Mouse (Mus musculus): ENCODE data around the gene Skiv2l. TPM values are rescaled to one million over a fixed set of nuclear protein-coding genes. Genes with fewer than 3 reads are reported as not detected.
"Not testable (repeated sequence)": the region's sequence is repeated elsewhere in the genome, so short reads cannot be mapped to it uniquely, and the experiment has no call there.

Skiv2l gene
- polyA plus RNA-seq, 1 experiment from 2014 or later = 32.9 TPM

DNA sequence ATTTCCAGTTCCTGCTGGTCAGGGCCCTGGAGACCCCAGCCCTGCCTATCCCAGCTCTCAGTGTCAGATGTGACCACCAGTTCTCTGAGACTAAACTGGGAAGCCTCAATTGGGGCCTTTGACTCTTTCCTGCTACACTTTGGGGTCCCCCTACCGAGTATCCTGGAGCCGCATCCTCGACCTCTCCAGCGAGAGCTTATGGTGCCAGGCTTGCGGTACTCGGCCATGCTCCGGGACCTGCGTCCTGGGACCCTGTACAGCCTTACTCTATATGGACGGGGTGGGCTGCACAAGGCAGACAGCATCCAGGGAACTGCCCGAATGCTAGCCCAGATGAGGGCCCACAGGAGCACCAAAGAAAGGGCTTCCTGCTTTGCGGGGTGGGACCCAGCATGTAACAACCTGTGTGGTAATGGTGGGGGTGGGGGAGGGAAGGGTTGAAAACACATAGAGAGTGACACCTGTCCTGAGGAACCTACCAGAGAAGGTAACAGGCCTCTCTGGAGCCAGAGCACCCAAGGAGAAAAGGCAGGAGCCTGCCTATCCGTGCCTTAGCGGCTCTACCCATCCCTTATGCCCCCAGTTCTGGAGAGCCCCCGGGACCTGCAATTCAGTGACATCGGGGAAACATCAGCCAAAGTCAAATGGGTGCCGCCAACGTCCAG lies 51.0 kb downstream of the Skiv2l start:
- no peak overlapping the region for H3K27ac ChIP-seq (ENCODE audit: low read length)
- no peak overlapping the region for H3K4me2 ChIP-seq (ENCODE audit: low read depth, low read length)
- WGBS = 81% methylated on average over 15 of the region's 17 CpGs
- no peaks in the 10 kb centered on the region for H3K9me3 ChIP-seq (replicated peaks; ENCODE audit: control insufficient read depth, low read length)
- no peak for ATAC-seq (replicated peaks; ENCODE audit: extremely low read depth, insufficient read depth, low FRiP score)
- no peaks in the 10 kb centered on the region for H3K4me1 ChIP-seq (ENCODE audit: control insufficient read depth, insufficient read depth, low read length)
- no peak overlapping the region for H3K4me3 ChIP-seq (ENCODE audit: low read length)
- H3K27me3 ChIP-seq (ENCODE audit: control insufficient read depth, insufficient read depth, low read length) = no peaks in the 10 kb centered on the region
- no peaks in the 10 kb centered on the region for H3K36me3 ChIP-seq (ENCODE audit: control insufficient read depth, insufficient read depth)
- no peak overlapping the region for H3K9ac ChIP-seq (ENCODE audit: low read length)

GRCm38 (mm10) chr17:34798071-34798470 lies 51.9 kb downstream of the Skiv2l start:
- not testable (repeated sequence) for H3K4me1 ChIP-seq (ENCODE audit: control insufficient read depth, insufficient read depth, low read length); H3K4me2 ChIP-seq (ENCODE audit: low read depth, low read length); H3K36me3 ChIP-seq (ENCODE audit: control insufficient read depth, insufficient read depth); H3K9ac ChIP-seq (ENCODE audit: low read length); H3K4me3 ChIP-seq (ENCODE audit: low read length); H3K27ac ChIP-seq (ENCODE audit: low read length); ATAC-seq (replicated peaks; ENCODE audit: extremely low read depth, insufficient read depth, low FRiP score); H3K9me3 ChIP-seq (replicated peaks; ENCODE audit: control insufficient read depth, low read length); H3K27me3 ChIP-seq (ENCODE audit: control insufficient read depth, insufficient read depth, low read length)
- WGBS = 81% methylated on average over 6 of the region's 7 CpGs

- not testable (repeated sequence) for ATAC-seq (replicated peaks; ENCODE audit: extremely low read depth, insufficient read depth, low FRiP score); H3K4me2 ChIP-seq (ENCODE audit: low read depth, low read length)
Measured at GRCm38 (mm10) chr17:34797211-34797995, 52.6 kb downstream of the Skiv2l start.

DNA sequence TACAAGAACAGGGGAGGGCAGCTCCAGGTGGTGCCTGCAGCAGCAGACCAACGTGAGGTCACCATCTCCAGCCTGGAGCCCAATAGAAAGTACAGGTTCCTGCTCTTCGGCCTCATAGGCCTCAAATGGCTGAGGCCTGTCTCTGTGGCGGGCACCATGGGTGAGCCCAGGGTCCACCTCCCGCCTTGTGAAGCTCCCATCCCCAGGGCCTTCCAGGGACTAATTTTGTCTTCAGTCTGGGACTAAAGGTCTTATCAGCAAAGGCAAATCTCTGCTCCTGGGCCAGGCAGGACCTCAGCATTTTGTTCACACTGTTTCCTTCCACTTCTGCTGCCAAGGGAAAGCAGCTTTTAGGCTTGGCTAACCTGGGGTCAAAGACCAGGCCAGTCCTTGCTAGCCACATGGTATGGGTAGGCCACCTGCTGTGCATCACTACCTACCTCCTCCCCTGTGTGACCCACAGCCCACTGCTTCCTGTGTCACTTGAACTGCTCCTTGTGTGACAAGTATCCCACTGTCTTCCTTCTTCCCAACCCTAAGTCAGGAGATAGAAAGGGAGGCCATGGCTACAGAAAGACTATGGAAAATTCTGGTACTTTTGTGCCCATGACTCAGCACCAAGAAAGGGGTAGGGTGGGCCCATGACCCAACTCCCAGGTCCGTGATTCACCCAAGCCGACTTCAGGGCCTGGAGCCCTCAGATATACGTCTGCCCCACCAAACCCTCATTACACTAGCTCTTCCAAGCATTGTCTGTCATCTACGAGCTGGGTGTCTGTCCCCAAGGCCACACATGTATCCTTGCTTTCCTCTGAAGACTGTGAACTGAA lies 53.5 kb downstream of the Skiv2l start:
- no peak for ATAC-seq (replicated peaks; ENCODE audit: extremely low read depth, insufficient read depth, low FRiP score)
- Histone ChIP-seq H3K36me3 (ENCODE audit: control insufficient read depth, insufficient read depth) (no peaks in the 10 kb centered on the region), H3K4me3 (ENCODE audit: low read length) (no peak overlapping the region), H3K9ac (ENCODE audit: low read length) (no peak overlapping the region), H3K9me3 (replicated peaks; ENCODE audit: control insufficient read depth, low read length) (peaks cover 3% of the 10 kb centered on the region; the same call in 1 of the 2 replicates), H3K27ac (ENCODE audit: low read length) (no peak overlapping the region), H3K4me1 (ENCODE audit: control insufficient read depth, insufficient read depth, low read length) (no peaks in the 10 kb centered on the region), H3K27me3 (ENCODE audit: control insufficient read depth, insufficient read depth, low read length) (no peaks in the 10 kb centered on the region), H3K4me2 (ENCODE audit: low read depth, low read length) (no peak overlapping the region)
- WGBS = 77% methylated on average over 8 of the region's 8 CpGs

More at GRCm38 (mm10) chr17:34797211-34797995, 52.6 kb downstream of the Skiv2l start:
- H3K9me3 ChIP-seq (replicated peaks; ENCODE audit: control insufficient read depth, low read length); H3K27ac ChIP-seq (ENCODE audit: low read length); H3K9ac ChIP-seq (ENCODE audit: low read length); H3K4me3 ChIP-seq (ENCODE audit: low read length); H3K36me3 ChIP-seq (ENCODE audit: control insufficient read depth, insufficient read depth); H3K4me1 ChIP-seq (ENCODE audit: control insufficient read depth, insufficient read depth, low read length); H3K27me3 ChIP-seq (ENCODE audit: control insufficient read depth, insufficient read depth, low read length): not testable (repeated sequence)
- WGBS = 76% methylated on average over 10 of the region's 10 CpGs

DNA sequence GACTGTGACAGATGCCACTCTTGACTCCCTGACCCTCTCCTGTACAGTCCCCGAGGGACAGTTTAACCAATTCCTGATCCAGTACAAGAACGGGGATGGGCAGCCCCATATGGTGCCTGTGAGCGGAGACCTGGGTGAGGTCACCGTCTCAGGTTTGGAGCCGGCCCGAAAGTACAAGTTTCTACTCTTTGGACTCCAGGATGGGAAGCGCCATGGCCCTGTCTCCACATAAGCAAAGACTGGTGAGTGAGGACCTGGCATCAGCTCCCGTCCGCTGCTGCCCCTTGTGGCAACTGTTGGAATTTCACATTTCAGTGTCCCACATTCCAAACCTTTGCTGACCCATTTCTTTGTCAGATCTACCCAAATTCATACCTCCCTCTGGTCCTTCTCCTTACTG lies 54.4 kb downstream of the Skiv2l start:
- 53% methylated on average over 9 of the region's 9 CpGs for WGBS
- Histone ChIP-seq H3K9ac (ENCODE audit: low read length) (no peak overlapping the region), H3K27ac (ENCODE audit: low read length) (no peak overlapping the region), H3K36me3 (ENCODE audit: control insufficient read depth, insufficient read depth) (no peaks in the 10 kb centered on the region), H3K9me3 (replicated peaks; ENCODE audit: control insufficient read depth, low read length) (peaks cover 3% of the 10 kb centered on the region; the same call in 1 of the 2 replicates), H3K4me2 (ENCODE audit: low read depth, low read length) (no peak overlapping the region), H3K27me3 (ENCODE audit: control insufficient read depth, insufficient read depth, low read length) (no peaks in the 10 kb centered on the region), H3K4me3 (ENCODE audit: low read length) (no peak overlapping the region), H3K4me1 (ENCODE audit: control insufficient read depth, insufficient read depth, low read length) (no peaks in the 10 kb centered on the region)
- no peak for ATAC-seq (replicated peaks; ENCODE audit: extremely low read depth, insufficient read depth, low FRiP score)

DNA sequence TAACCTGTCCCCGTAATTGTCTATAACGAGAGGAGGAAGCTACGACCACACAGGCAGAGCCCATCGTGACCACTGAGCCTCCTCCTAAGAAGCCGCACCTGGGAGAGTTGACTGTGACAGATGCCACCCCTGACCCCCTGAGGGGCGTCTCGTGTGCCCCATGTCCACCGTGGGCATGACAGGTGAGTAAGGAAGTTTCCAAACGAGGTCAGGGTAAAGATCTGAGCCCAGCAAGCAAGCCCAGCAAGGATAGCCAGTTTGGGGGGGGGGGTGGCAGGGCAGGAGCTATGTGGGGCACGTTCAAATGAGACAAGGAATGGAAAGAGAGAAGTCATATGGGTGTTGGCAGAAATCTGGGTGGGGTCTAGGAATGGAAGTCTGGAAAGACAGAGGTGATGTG lies 55.0 kb downstream of the Skiv2l start:
- no peaks in the 10 kb centered on the region for H3K4me1 ChIP-seq (ENCODE audit: control insufficient read depth, insufficient read depth, low read length)
- H3K9ac ChIP-seq (ENCODE audit: low read length) = no peak overlapping the region
- WGBS = 77% methylated on average over 10 of the region's 10 CpGs

More for the DNA sequence above, 55.0 kb downstream of the Skiv2l start:
- Histone ChIP-seq H3K36me3 (ENCODE audit: control insufficient read depth, insufficient read depth) (no peaks in the 10 kb centered on the region), H3K4me2 (ENCODE audit: low read depth, low read length) (no peak overlapping the region), H3K27me3 (ENCODE audit: control insufficient read depth, insufficient read depth, low read length) (no peaks in the 10 kb centered on the region), H3K27ac (ENCODE audit: low read length) (no peak overlapping the region), H3K9me3 (replicated peaks; ENCODE audit: control insufficient read depth, low read length) (peaks cover 3% of the 10 kb centered on the region; the same call in 1 of the 2 replicates), H3K4me3 (ENCODE audit: low read length) (no peak overlapping the region)
- no peak for ATAC-seq (replicated peaks; ENCODE audit: extremely low read depth, insufficient read depth, low FRiP score)

Small RNA genes lying within 50 kb of the gene (microRNA-seq; reads per million reads assigned to microRNA genes)
- gene Mir6970 = not detected
- 1.4 reads per million for gene Mir6971
- gene Mir6972 = not detected

Other genes with a start within 250 kb of the Skiv2l start
- 113 and 114 TPM in 2 replicates for gene Rnf5, start 246.5 kb downstream of the Skiv2l start, polyA plus RNA-seq (2015; fragmentation: Nextera tagmentation; extraction: Ambion mirVana)
- 47.9 and 53.5 TPM in 2 replicates for gene Agpat1, start 245.9 kb downstream of the Skiv2l start, polyA plus RNA-seq (2015; fragmentation: Nextera tagmentation; extraction: Ambion mirVana)
- 1.8 and 2.0 TPM in 2 replicates for gene Egfl8, start 234.2 kb downstream of the Skiv2l start, polyA plus RNA-seq (2015; fragmentation: Nextera tagmentation; extraction: Ambion mirVana)
- gene Ppt2, start 221.7 kb downstream of the Skiv2l start, polyA plus RNA-seq (2015; fragmentation: Nextera tagmentation; extraction: Ambion mirVana) = 26.7 and 27.3 TPM in 2 replicates
- gene Prrt1, start 220.7 kb downstream of the Skiv2l start, polyA plus RNA-seq (2015; fragmentation: Nextera tagmentation; extraction: Ambion mirVana) = 0.64 and 2.1 TPM in 2 replicates
- 11.7 and 12.3 TPM in 2 replicates for gene Fkbpl, start 205.4 kb downstream of the Skiv2l start, polyA plus RNA-seq (2015; fragmentation: Nextera tagmentation; extraction: Ambion mirVana)
- gene Atf6b, start 203.1 kb downstream of the Skiv2l start, polyA plus RNA-seq (2015; fragmentation: Nextera tagmentation; extraction: Ambion mirVana) = 45.7 and 46.7 TPM in 2 replicates
- gene Tnxb, start 179.7 kb downstream of the Skiv2l start, polyA plus RNA-seq (2015; fragmentation: Nextera tagmentation; extraction: Ambion mirVana) = 2.5 and 2.8 TPM in 2 replicates
- gene C4b, start 106.3 kb downstream of the Skiv2l start, polyA plus RNA-seq (2015; fragmentation: Nextera tagmentation; extraction: Ambion mirVana) = 0.25 and 0.34 TPM in 2 replicates
- not detected in 2 replicates for gene Cyp21a1, start 45.6 kb downstream of the Skiv2l start, polyA plus RNA-seq (2015; fragmentation: Nextera tagmentation; extraction: Ambion mirVana)
- gene Stk19, start 13.3 kb downstream of the Skiv2l start, polyA plus RNA-seq (2015; fragmentation: Nextera tagmentation; extraction: Ambion mirVana) = 17.1 and 24.4 TPM in 2 replicates
- gene Dxo, start 13.2 kb downstream of the Skiv2l start, polyA plus RNA-seq (2015; fragmentation: Nextera tagmentation; extraction: Ambion mirVana) = 37.7 and 38.6 TPM in 2 replicates
- 57.5 and 64.3 TPM in 2 replicates for gene Nelfe, start 181 bp upstream of the Skiv2l start, polyA plus RNA-seq (2015; fragmentation: Nextera tagmentation; extraction: Ambion mirVana)
- gene Cfb, start 12.3 kb upstream of the Skiv2l start, polyA plus RNA-seq (2015; fragmentation: Nextera tagmentation; extraction: Ambion mirVana) = 1.7 and 2.5 TPM in 2 replicates
- 1.4 and 1.5 TPM in 2 replicates for gene Zbtb12, start 29.3 kb upstream of the Skiv2l start, polyA plus RNA-seq (2015; fragmentation: Nextera tagmentation; extraction: Ambion mirVana)
- gene Gm20547, start 31.8 kb upstream of the Skiv2l start, polyA plus RNA-seq (2015; fragmentation: Nextera tagmentation; extraction: Ambion mirVana) = not detected in 2 replicates
- 2.2 and 2.6 TPM in 2 replicates for gene C2, start 48.1 kb upstream of the Skiv2l start, polyA plus RNA-seq (2015; fragmentation: Nextera tagmentation; extraction: Ambion mirVana)
- 39.5 and 41.5 TPM in 2 replicates for gene Ehmt2, start 48.3 kb upstream of the Skiv2l start, polyA plus RNA-seq (2015; fragmentation: Nextera tagmentation; extraction: Ambion mirVana)
- gene Slc44a4, start 64.3 kb upstream of the Skiv2l start, polyA plus RNA-seq (2015; fragmentation: Nextera tagmentation; extraction: Ambion mirVana) = 0.16 and 0.68 TPM in 2 replicates
- gene Neu1, start 81.0 kb upstream of the Skiv2l start, polyA plus RNA-seq (2015; fragmentation: Nextera tagmentation; extraction: Ambion mirVana) = 20.1 and 20.4 TPM in 2 replicates
- gene Hspa1b, start 109.0 kb upstream of the Skiv2l start, polyA plus RNA-seq (2015; fragmentation: Nextera tagmentation; extraction: Ambion mirVana) = 0.11 and 0.18 TPM in 2 replicates
- not detected in 2 replicates for gene Gm20481, start 119.7 kb upstream of the Skiv2l start, polyA plus RNA-seq (2015; fragmentation: Nextera tagmentation; extraction: Ambion mirVana)
- gene Hspa1a, start 121.9 kb upstream of the Skiv2l start, polyA plus RNA-seq (2015; fragmentation: Nextera tagmentation; extraction: Ambion mirVana) = 3.9 and 4.4 TPM in 2 replicates
- gene Hspa1l, start 122.5 kb upstream of the Skiv2l start, polyA plus RNA-seq (2015; fragmentation: Nextera tagmentation; extraction: Ambion mirVana) = 3.1 and 4.2 TPM in 2 replicates
- 132 and 134 TPM in 2 replicates for gene Lsm2, start 131.7 kb upstream of the Skiv2l start, polyA plus RNA-seq (2015; fragmentation: Nextera tagmentation; extraction: Ambion mirVana)
- gene Vars, start 150.8 kb upstream of the Skiv2l start, polyA plus RNA-seq (2015; fragmentation: Nextera tagmentation; extraction: Ambion mirVana) = 69.9 and 75.0 TPM in 2 replicates
- gene Vwa7, start 166.4 kb upstream of the Skiv2l start, polyA plus RNA-seq (2015; fragmentation: Nextera tagmentation; extraction: Ambion mirVana) = 0.27 and 0.34 TPM in 2 replicates
- gene Sapcd1, start 177.8 kb upstream of the Skiv2l start, polyA plus RNA-seq (2015; fragmentation: Nextera tagmentation; extraction: Ambion mirVana) = 1.9 and 3.0 TPM in 2 replicates
- 3.5 and 3.7 TPM in 2 replicates for gene Msh5, start 196.5 kb upstream of the Skiv2l start, polyA plus RNA-seq (2015; fragmentation: Nextera tagmentation; extraction: Ambion mirVana)
- 349 and 372 TPM in 2 replicates for gene Clic1, start 199.8 kb upstream of the Skiv2l start, polyA plus RNA-seq (2015; fragmentation: Nextera tagmentation; extraction: Ambion mirVana)
- gene Ddah2, start 208.8 kb upstream of the Skiv2l start, polyA plus RNA-seq (2015; fragmentation: Nextera tagmentation; extraction: Ambion mirVana) = 171 and 193 TPM in 2 replicates
- gene Ly6g6c, start 215.2 kb upstream of the Skiv2l start, polyA plus RNA-seq (2015; fragmentation: Nextera tagmentation; extraction: Ambion mirVana) = 0.17 TPM in 1 of 2 replicates, not detected in the other
- 0.16 and 0.54 TPM in 2 replicates for gene Mpig6b, start 216.0 kb upstream of the Skiv2l start, polyA plus RNA-seq (2015; fragmentation: Nextera tagmentation; extraction: Ambion mirVana)
- gene Ly6g6e, start 226.7 kb upstream of the Skiv2l start, polyA plus RNA-seq (2015; fragmentation: Nextera tagmentation; extraction: Ambion mirVana) = 0.72 and 0.84 TPM in 2 replicates
- 1.9 and 3.4 TPM in 2 replicates for gene Ly6g6d, start 227.9 kb upstream of the Skiv2l start, polyA plus RNA-seq (2015; fragmentation: Nextera tagmentation; extraction: Ambion mirVana)
- gene Ly6g6f, start 235.4 kb upstream of the Skiv2l start, polyA plus RNA-seq (2015; fragmentation: Nextera tagmentation; extraction: Ambion mirVana) = 0.29 and 0.39 TPM in 2 replicates
- gene Abhd16a, start 239.1 kb upstream of the Skiv2l start, polyA plus RNA-seq (2015; fragmentation: Nextera tagmentation; extraction: Ambion mirVana) = 80.9 and 83.3 TPM in 2 replicates